In genomic region chr9:61859438-61859837, GRCm38 (mm10) we compare ENCODE assay signal across 13 mouse cellular contexts. TPM values are rescaled to one million over a fixed set of nuclear protein-coding genes. Genes with fewer than 3 reads are reported as not detected.
DNase-seq lines count a peak whose midpoint lies in the region; ATAC-seq and TF ChIP-seq lines count a peak whose summit lies in the region.
"Had no signal": no experiment of that assay in that cellular context is flagged by ENCODE, and none has a peak within 500 bp of the region (broad histone marks: within the 10 kb centered on the region; RNA-seq: fewer than 3 reads in every experiment).

No protein-coding gene starts in this region.

- no peak for ATAC-seq in kidney, embryonic 16.5 days (ENCODE audit: low FRiP score, low TSS enrichment)
- ATAC-seq in common myeloid progenitor, adult 5-6 weeks (replicated peaks; ENCODE audit: low read depth, poor library complexity, severe bottlenecking), result 0 out of 2 replicates have a peak, but pooled peaks have one; percentile 20
- no peak for ATAC-seq in forebrain, embryonic 11.5 days (replicated peaks; ENCODE audit: low FRiP score)
- no peak for ATAC-seq in hindbrain, embryonic 11.5 days (ENCODE audit: low FRiP score)
- ATAC-seq: forebrain, embryonic 13.5 days had no signal

- WGBS in kidney, embryonic 16.5 days, result 20% methylated on average over 6 of the region's 6 CpGs
- WGBS in thymus, adult 2 months, result 8% methylated on average over 6 of the region's 6 CpGs
- 72% methylated on average over 6 of the region's 6 CpGs for WGBS in forebrain, embryonic 11.5 days
- whole genome bisulfite sequencing in hindbrain, embryonic 11.5 days, result 59% methylated on average over 6 of the region's 6 CpGs

- H3K4me3 ChIP-seq in kidney, embryonic 16.5 days (ENCODE audit: low read length), result no peak overlapping the region
- no peak overlapping the region for H3K4me3 ChIP-seq in thymus, adult 2 months (ENCODE audit: control insufficient read depth, insufficient read depth, low read length)
- H3K4me3 ChIP-seq in forebrain, embryonic 11.5 days (ENCODE audit: low read depth, low read length), result no peak overlapping the region
- H3K4me3 ChIP-seq in hindbrain, embryonic 11.5 days (ENCODE audit: low read depth, low read length), result no peak overlapping the region
- H3K4me3 ChIP-seq: forebrain, embryonic 13.5 days; liver, embryonic 13.5 days; neural tube, embryonic 12.5 days had no signal

- no peak for TF ChIP-seq CTCF in thymus, adult 2 months (IDR thresholded peaks at IDR 0.05; ENCODE audit: borderline replicate concordance, control insufficient read depth, extremely low read depth, insufficient read depth, low read length, poor library complexity)

- H3K36me3 ChIP-seq in kidney, embryonic 16.5 days (ENCODE audit: insufficient read depth, low read length), result no peaks in the 10 kb centered on the region
- no peaks in the 10 kb centered on the region for H3K36me3 ChIP-seq in thymus, adult 2 months (ENCODE audit: control insufficient read depth, insufficient read depth, low read length)
- no peaks in the 10 kb centered on the region for H3K36me3 ChIP-seq in forebrain, embryonic 11.5 days (ENCODE audit: control insufficient read depth, insufficient read depth, low read length)
- no peaks in the 10 kb centered on the region for H3K36me3 ChIP-seq in hindbrain, embryonic 11.5 days (ENCODE audit: control insufficient read depth, insufficient read depth, low read length)
- H3K36me3 ChIP-seq: G1E; liver, embryonic 13.5 days; neural tube, embryonic 12.5 days had no signal

- H3K9me3 ChIP-seq in kidney, embryonic 16.5 days (ENCODE audit: low read length), result no peaks in the 10 kb centered on the region
- H3K9me3 ChIP-seq in forebrain, embryonic 11.5 days (ENCODE audit: control insufficient read depth, low read length), result no peaks in the 10 kb centered on the region
- no peaks in the 10 kb centered on the region for H3K9me3 ChIP-seq in hindbrain, embryonic 11.5 days (ENCODE audit: control insufficient read depth, low read length)
- H3K9me3 ChIP-seq: G1E; liver, embryonic 13.5 days; neural tube, embryonic 12.5 days had no signal

- TF ChIP-seq POLR2A in thymus, adult 2 months (IDR thresholded peaks at IDR 0.05; ENCODE audit: control insufficient read depth, extremely low read depth, insufficient read depth, low read length, poor library complexity), result no peak

- no peak for DNase-seq in kidney, adult 8-10 months
- peak; percentile 77 for DNase-seq in CD4-positive, CD25-positive, alpha-beta regulatory T cell, adult 2 months (ENCODE audit: low read depth, low spot score)
- DNase-seq in thymus, adult 2 months, result peak; percentile 32
- DNase-seq in forebrain, embryonic 11.5 days (ENCODE audit: low spot score), result no peak
- DNase-seq in hindbrain, embryonic 11.5 days (ENCODE audit: low spot score), result no peak
- DNase-seq: cerebellum, adult 9-10 months; gastrocnemius, postnatal 25 days; liver, embryonic 13.5 days had no signal

- H3K27me3 ChIP-seq in kidney, embryonic 16.5 days (ENCODE audit: insufficient read depth, low read length), result peaks cover 6% of the 10 kb centered on the region; the same call in 1 of the 2 replicates
- H3K27me3 ChIP-seq in thymus, adult 2 months (ENCODE audit: control insufficient read depth, insufficient read depth, low read length), result no peaks in the 10 kb centered on the region
- no peaks in the 10 kb centered on the region for H3K27me3 ChIP-seq in forebrain, embryonic 11.5 days (ENCODE audit: control insufficient read depth, insufficient read depth, low read length)
- no peaks in the 10 kb centered on the region for H3K27me3 ChIP-seq in hindbrain, embryonic 11.5 days (ENCODE audit: control insufficient read depth, insufficient read depth, low read length)

- H3K9ac ChIP-seq in kidney, embryonic 16.5 days (replicated peaks; ENCODE audit: low read length), result 0 out of 2 replicates have a peak overlapping the region, but pooled peaks have one; percentile 25
- no peak overlapping the region for H3K9ac ChIP-seq in forebrain, embryonic 11.5 days (ENCODE audit: low read length)
- no peak overlapping the region for H3K9ac ChIP-seq in hindbrain, embryonic 11.5 days (ENCODE audit: low read depth, low read length)
- H3K9ac ChIP-seq: forebrain, embryonic 13.5 days; liver, embryonic 13.5 days; neural tube, embryonic 12.5 days had no signal

- peak overlapping the region; percentile 16; the same call in 1 of the 2 replicates for H3K4me2 ChIP-seq in kidney, embryonic 16.5 days (replicated peaks; ENCODE audit: low read depth, low read length)
- no peak overlapping the region for H3K4me2 ChIP-seq in forebrain, embryonic 11.5 days (ENCODE audit: low read depth, low read length, severe bottlenecking)
- no peak overlapping the region for H3K4me2 ChIP-seq in hindbrain, embryonic 11.5 days (replicated peaks; ENCODE audit: low read depth, low read length)
- H3K4me2 ChIP-seq: forebrain, embryonic 13.5 days; liver, embryonic 13.5 days; neural tube, embryonic 12.5 days had no signal

- H3K4me1 ChIP-seq in kidney, embryonic 16.5 days (ENCODE audit: insufficient read depth, low read length), result peaks cover 13% of the 10 kb centered on the region
- peaks cover 21% of the 10 kb centered on the region for H3K4me1 ChIP-seq in thymus, adult 2 months (replicated peaks; ENCODE audit: control insufficient read depth, insufficient read depth, low read length)
- no peaks in the 10 kb centered on the region for H3K4me1 ChIP-seq in forebrain, embryonic 11.5 days (replicated peaks; ENCODE audit: control insufficient read depth, insufficient read depth, low read length)
- no peaks in the 10 kb centered on the region for H3K4me1 ChIP-seq in hindbrain, embryonic 11.5 days (replicated peaks; ENCODE audit: control insufficient read depth, insufficient read depth, low read length)
- H3K4me1 ChIP-seq: liver, embryonic 13.5 days had no signal

- H3K27ac ChIP-seq in kidney, embryonic 16.5 days (ENCODE audit: low read length), result no peak overlapping the region
- no peak overlapping the region for H3K27ac ChIP-seq in thymus, adult 2 months (ENCODE audit: control insufficient read depth, insufficient read depth, low read length)
- no peak overlapping the region for H3K27ac ChIP-seq in forebrain, embryonic 11.5 days (ENCODE audit: low read depth, low read length)
- H3K27ac ChIP-seq in hindbrain, embryonic 11.5 days (ENCODE audit: low read depth, low read length), result no peak overlapping the region
- H3K27ac ChIP-seq: forebrain, embryonic 13.5 days; liver, embryonic 13.5 days; neural tube, embryonic 12.5 days had no signal

RNA-seq across cellular contexts. Expression of gene Rplp1, which starts 54.9 kb away (rescaled TPM):
- polyA plus RNA-seq in kidney, embryonic 16.5 days (2015; fragmentation: Nextera tagmentation; extraction: Ambion mirVana), result 1,273 and 1,285 TPM in 2 replicates
- 4,884 and 5,218 TPM in 2 replicates for total RNA-seq in common myeloid progenitor, adult 5-6 weeks (2017)
- polyA plus RNA-seq in thymus, adult 2 months (2012; rRNA removed), result 8,905 and 10,824 TPM in 2 replicates
- polyA plus RNA-seq in forebrain, embryonic 11.5 days (2014; fragmentation: Nextera tagmentation; extraction: Ambion mirVana), result 1,000 and 1,067 TPM in 2 replicates
- 1,024 and 1,073 TPM in 2 replicates for polyA plus RNA-seq in hindbrain, embryonic 11.5 days (2014; fragmentation: Nextera tagmentation; extraction: Ambion mirVana)

Comparison
In these comparisons a context has a peak if more than half of its experiments do, and no peak if none do; other contexts are left out.
1. DNase-seq: peak in CD4-positive, CD25-positive, alpha-beta regulatory T cell, adult 2 months (single experiment) and thymus, adult 2 months (single experiment); none in kidney, adult 8-10 months (0 of 2), forebrain, embryonic 11.5 days (single experiment) and hindbrain, embryonic 11.5 days (single experiment).